Mouse (Mus musculus) megakaryocyte-erythroid progenitor cell, adult 5-6 weeks (primary cell): ENCODE data around the gene S100a7a. TPM values are rescaled to one million over a fixed set of nuclear protein-coding genes. Genes with fewer than 3 reads are reported as not detected.

Experiments used
- ATAC-seq: replicated peaks from 2 replicates; pipeline ENCODE4 v1.8.0; 2016; ENCODE audit warnings: mild to moderate bottlenecking, inconsistent platforms; ENCODE audit not compliant: severe bottlenecking, poor library complexity, low FRiP score, low TSS enrichment
- total RNA-seq, 2 experiments: library from RNA; stranded (forward) in 1 of 2; stranded (reverse) in 1 of 2; fragments of 200-1000, 215-1000 nt in 1 of 2; fragments of >200 nt in 1 of 2; fragmentation: Nextera tagmentation in 1 of 2; gene quantifications; 2 replicates each; pipeline ENCODE4 v1.2.3; 2014 to 2017

Gene S100a7a
- total RNA-seq, 2 experiments from 2014 or later: not detected

- ATAC-seq: no peak
Measured at GRCm38 (mm10) chr3:90686835-90687234, 33.0 kb downstream of the S100a7a start.

- no peak for ATAC-seq
Measured at GRCm38 (mm10) chr3:90693496-90693895, 39.7 kb downstream of the S100a7a start.

- no peak for ATAC-seq
Measured at GRCm38 (mm10) chr3:90695613-90696012, 41.8 kb downstream of the S100a7a start, which contains the start of gene S100a9. Gene S100a9 (minus strand): TSS chr3:90695721.

GRCm38 (mm10) chr3:90702244-90702643 is 48.4 kb downstream of the S100a7a start:
- ATAC-seq: no peak

Other genes with a start within 250 kb of the S100a7a start
- 39.0 and 39.3 TPM in 2 replicates for gene Ints3, start 220.4 kb upstream of the S100a7a start, total RNA-seq (2014; fragmentation: Nextera tagmentation)
- 16.4 and 23.2 TPM in 2 replicates for gene Ints3, start 220.4 kb upstream of the S100a7a start, total RNA-seq (2017)
- 0.22 TPM in 1 of 2 replicates, not detected in the other for gene Npr1, start 188.2 kb upstream of the S100a7a start, total RNA-seq (2014; fragmentation: Nextera tagmentation)
- gene Npr1, start 188.2 kb upstream of the S100a7a start, total RNA-seq (2017): not detected in 2 replicates
- 113 and 117 TPM in 2 replicates for gene Ilf2, start 177.9 kb upstream of the S100a7a start, total RNA-seq (2014; fragmentation: Nextera tagmentation)
- gene Ilf2, start 177.9 kb upstream of the S100a7a start, total RNA-seq (2017): 236 and 240 TPM in 2 replicates
- gene Snapin, start 163.0 kb upstream of the S100a7a start, total RNA-seq (2014; fragmentation: Nextera tagmentation): 37.0 and 38.1 TPM in 2 replicates
- 19.5 and 48.6 TPM in 2 replicates for gene Snapin, start 163.0 kb upstream of the S100a7a start, total RNA-seq (2017)
- gene Chtop, start 144.5 kb upstream of the S100a7a start, total RNA-seq (2014; fragmentation: Nextera tagmentation): 122 and 154 TPM in 2 replicates
- gene Chtop, start 144.5 kb upstream of the S100a7a start, total RNA-seq (2017): 118 and 119 TPM in 2 replicates
- gene S100a1, start 139.6 kb upstream of the S100a7a start, total RNA-seq (2014; fragmentation: Nextera tagmentation): 27.2 and 33.2 TPM in 2 replicates
- 55.0 and 57.4 TPM in 2 replicates for gene S100a1, start 139.6 kb upstream of the S100a7a start, total RNA-seq (2017)
- gene S100a13, start 139.6 kb upstream of the S100a7a start, total RNA-seq (2014; fragmentation: Nextera tagmentation): 14.8 and 33.6 TPM in 2 replicates
- 36.2 and 58.0 TPM in 2 replicates for gene S100a13, start 139.6 kb upstream of the S100a7a start, total RNA-seq (2017)
- not detected in 2 replicates for gene S100a14, start 127.2 kb upstream of the S100a7a start, total RNA-seq (2014; fragmentation: Nextera tagmentation)
- 4.1 TPM in 1 of 2 replicates, not detected in the other for gene S100a14, start 127.2 kb upstream of the S100a7a start, total RNA-seq (2017)
- not detected in 2 replicates for gene S100a16, start 116.8 kb upstream of the S100a7a start, total RNA-seq (2014; fragmentation: Nextera tagmentation)
- not detected in 2 replicates for gene S100a16, start 116.8 kb upstream of the S100a7a start, total RNA-seq (2017)
- not detected in 2 replicates for gene S100a3, start 93.4 kb upstream of the S100a7a start, total RNA-seq (2014; fragmentation: Nextera tagmentation)
- not detected in 2 replicates for gene S100a3, start 93.4 kb upstream of the S100a7a start, total RNA-seq (2017)
- gene S100a2, start 63.8 kb upstream of the S100a7a start, total RNA-seq (2014; fragmentation: Nextera tagmentation): not detected in 2 replicates
- gene S100a2, start 63.8 kb upstream of the S100a7a start, total RNA-seq (2017): not detected in 2 replicates
- not detected in 2 replicates for gene Gm42674, start 52.1 kb upstream of the S100a7a start, total RNA-seq (2014; fragmentation: Nextera tagmentation)
- not detected in 2 replicates for gene Gm42674, start 52.1 kb upstream of the S100a7a start, total RNA-seq (2017)
- gene S100a4, start 50.2 kb upstream of the S100a7a start, total RNA-seq (2014; fragmentation: Nextera tagmentation): 3.8 TPM in 1 of 2 replicates, not detected in the other
- 6.7 and 23.6 TPM in 2 replicates for gene S100a4, start 50.2 kb upstream of the S100a7a start, total RNA-seq (2017)
- not detected in 2 replicates for gene S100a5, start 45.5 kb upstream of the S100a7a start, total RNA-seq (2014; fragmentation: Nextera tagmentation)
- gene S100a5, start 45.5 kb upstream of the S100a7a start, total RNA-seq (2017): not detected in 2 replicates
- gene S100a6, start 41.1 kb upstream of the S100a7a start, total RNA-seq (2014; fragmentation: Nextera tagmentation): 2.0 and 21.9 TPM in 2 replicates
- 0.94 TPM in 1 of 2 replicates, not detected in the other for gene S100a6, start 41.1 kb upstream of the S100a7a start, total RNA-seq (2017)
- 8.8 and 1,388 TPM in 2 replicates for gene S100a8, start 15.0 kb downstream of the S100a7a start, total RNA-seq (2014; fragmentation: Nextera tagmentation)
- 75.2 and 207 TPM in 2 replicates for gene S100a8, start 15.0 kb downstream of the S100a7a start, total RNA-seq (2017)
- 1.1 and 1,636 TPM in 2 replicates for gene S100a9, start 41.7 kb downstream of the S100a7a start, total RNA-seq (2014; fragmentation: Nextera tagmentation)
- gene S100a9, start 41.7 kb downstream of the S100a7a start, total RNA-seq (2017): 59.5 and 143 TPM in 2 replicates
- not detected in 2 replicates for gene Pglyrp4, start 72.9 kb downstream of the S100a7a start, total RNA-seq (2014; fragmentation: Nextera tagmentation)
- not detected in 2 replicates for gene Pglyrp4, start 72.9 kb downstream of the S100a7a start, total RNA-seq (2017)
- gene Gm5849, start 123.9 kb downstream of the S100a7a start, total RNA-seq (2014; fragmentation: Nextera tagmentation): not detected in 2 replicates
- gene Gm5849, start 123.9 kb downstream of the S100a7a start, total RNA-seq (2017): not detected in 2 replicates